8 mouse cellular contexts compared by ENCODE assay signal in genomic region chr5:131538311-131538915, GRCm38 (mm10).
DNase-seq lines count a peak whose midpoint lies in the region; ATAC-seq and TF ChIP-seq lines count a peak whose summit lies in the region.

No protein-coding gene starts in this region.

- peak overlapping the region; percentile 58 for H3K4me3 ChIP-seq in cerebellum, adult 2 months (replicated peaks; ENCODE audit: insufficient read depth, low read depth, low read length)
- H3K4me3 ChIP-seq in forebrain, embryonic 16.5 days (replicated peaks; ENCODE audit: low read length): peak overlapping the region; percentile 99
- H3K4me3 ChIP-seq in lung, adult 2 months (replicated peaks; ENCODE audit: extremely low read depth, low read depth, low read length): peak overlapping the region; percentile 70

- TF ChIP-seq POLR2A in cerebellum, adult 2 months (IDR thresholded peaks at IDR 0.05; ENCODE audit: borderline replicate concordance, insufficient read depth, low read length): no peak
- peak; percentile 45; the same call in 1 of the 2 replicates for TF ChIP-seq POLR2A in lung, adult 2 months (IDR thresholded peaks at IDR 0.05; ENCODE audit: borderline replicate concordance, extremely low read depth, low read depth, low read length)

- H3K4me2 ChIP-seq in forebrain, embryonic 16.5 days (ENCODE audit: low read length): peak overlapping the region; percentile 60

- H3K9ac ChIP-seq in forebrain, embryonic 16.5 days (replicated peaks; ENCODE audit: low read depth, low read length): peak overlapping the region; percentile 100

- WGBS in cerebellum, adult 2 months: 1% methylated on average over 60 of the region's 68 CpGs
- 0% methylated on average over 43 of the region's 68 CpGs for WGBS in forebrain, embryonic 16.5 days
- 1% methylated on average over 66 of the region's 68 CpGs for WGBS in lung, adult 2 months

- no peaks in the 10 kb centered on the region for H3K36me3 ChIP-seq in forebrain, embryonic 16.5 days (ENCODE audit: control insufficient read depth, insufficient read depth)

- no peak overlapping the region for H3K27ac ChIP-seq in cerebellum, adult 2 months (ENCODE audit: insufficient read depth, low read length)
- peak overlapping the region; percentile 99 for H3K27ac ChIP-seq in forebrain, embryonic 16.5 days (ENCODE audit: low read length)

- intact Hi-C loops in heart, postnatal 14 days (cut with DNase I): loop anchor here (5.0 to 10.0 kb wide), 5 partner anchors 59 to 694 kb away; no protein-coding TSS in a partner anchor

- H3K9me3 ChIP-seq in forebrain, embryonic 16.5 days (ENCODE audit: control insufficient read depth, low read length): no peaks in the 10 kb centered on the region

- TF ChIP-seq CTCF in cerebellum, adult 2 months (IDR thresholded peaks at IDR 0.05; ENCODE audit: borderline replicate concordance, insufficient read depth, low read depth, low read length): no peak
- no peak for TF ChIP-seq CTCF in lung, adult 2 months (IDR thresholded peaks at IDR 0.05; ENCODE audit: insufficient read depth, low read length)

- H3K4me1 ChIP-seq in cerebellum, adult 2 months (ENCODE audit: control insufficient read depth, insufficient read depth, low read length): no peaks in the 10 kb centered on the region
- H3K4me1 ChIP-seq in forebrain, embryonic 16.5 days (replicated peaks; ENCODE audit: control insufficient read depth, insufficient read depth, low read length): peaks cover 19% of the 10 kb centered on the region
- no peaks in the 10 kb centered on the region for H3K4me1 ChIP-seq in lung, adult 2 months (ENCODE audit: control insufficient read depth, insufficient read depth, low read length)

- ATAC-seq in forebrain, embryonic 16.5 days: peak; percentile 84

- peak; percentile 84 for DNase-seq in MN1 (ENCODE audit: low spot score)
- peak; percentile 57 to 72 for DNase-seq in cerebellum, adult 2 months
- peak; percentile 81 to 82 for DNase-seq in heart, postnatal 14 days
- DNase-seq in layer of hippocampus, adult 18-20 months (ENCODE audit: low spot score in 2 of 2): peak; percentile 68 to 74
- peak; percentile 54 for DNase-seq in lung, adult 2 months
- DNase-seq in ovary, postnatal 10 days (ENCODE audit: low spot score): peak; percentile 54
- DNase-seq in urinary bladder, postnatal 4 days (ENCODE audit: low spot score in 2 of 2): peak; percentile 70 to 74

- H3K27me3 ChIP-seq in cerebellum, adult 2 months (ENCODE audit: control insufficient read depth, insufficient read depth, low read length): no peaks in the 10 kb centered on the region
- H3K27me3 ChIP-seq in forebrain, embryonic 16.5 days (replicated peaks; ENCODE audit: control insufficient read depth, insufficient read depth, low read length): no peaks in the 10 kb centered on the region
